Mouse (Mus musculus): ENCODE data around the gene Olfr91. TPM values are rescaled to one million over a fixed set of nuclear protein-coding genes. Genes with fewer than 3 reads are reported as not detected.
"Not testable (repeated sequence)": the region's sequence is repeated elsewhere in the genome, so short reads cannot be mapped to it uniquely, and the experiment has no call there.

Olfr91 gene
- not detected in 2 replicates for polyA plus RNA-seq (2015; fragmentation: Nextera tagmentation; extraction: Ambion mirVana)

DNA sequence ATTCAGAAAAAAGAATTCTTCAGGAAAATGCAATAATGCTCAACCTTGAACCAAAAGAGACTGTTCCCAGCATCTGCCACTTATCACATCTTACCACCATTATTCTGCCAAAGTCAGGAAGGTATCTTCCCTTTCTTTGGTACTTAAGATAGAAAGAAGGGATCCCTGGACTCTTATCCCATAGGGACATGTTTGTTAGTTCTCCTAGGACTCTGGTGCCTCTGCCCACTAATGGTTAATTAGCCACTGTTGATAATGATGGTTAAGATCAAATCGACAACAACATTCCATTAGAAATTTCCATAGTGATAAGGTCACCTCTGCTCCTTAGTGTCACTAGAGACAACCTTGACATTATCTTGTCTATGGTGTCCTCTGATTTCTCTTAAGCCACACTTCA, at the start of gene Olfr91:
Gene Olfr91 (minus strand): TSS at position 101 of the 400 bp plus-strand sequence.
- Histone ChIP-seq H3K27me3 (ENCODE audit: insufficient read depth, low read length) (no peaks in the 10 kb centered on the region), H3K9ac (ENCODE audit: low read depth, low read length) (no peak within 1 kb of the TSS), H3K27ac (no peak within 1 kb of the TSS), H3K36me3 (ENCODE audit: insufficient read depth, low read length) (no peaks in the 10 kb centered on the region), H3K4me3 (replicated peaks; ENCODE audit: low read depth, low read length) (no peak within 1 kb of the TSS), H3K4me2 (ENCODE audit: low read length) (no peak within 1 kb of the TSS), H3K9me3 (replicated peaks; ENCODE audit: low read length) (no peaks in the 10 kb centered on the region), H3K4me1 (replicated peaks; ENCODE audit: insufficient read depth, low read length) (no peaks in the 10 kb centered on the region)
- ATAC-seq (replicated peaks; ENCODE audit: low FRiP score, low read depth), result no peak
- whole genome bisulfite sequencing, result 92% methylated on average over 1 of the region's 1 CpGs
- TF ChIP-seq CTCF (IDR thresholded peaks at IDR 0.05; ENCODE audit: low read depth), result no peak
- DNase-seq (ENCODE audit: low spot score), result no peak

DNA sequence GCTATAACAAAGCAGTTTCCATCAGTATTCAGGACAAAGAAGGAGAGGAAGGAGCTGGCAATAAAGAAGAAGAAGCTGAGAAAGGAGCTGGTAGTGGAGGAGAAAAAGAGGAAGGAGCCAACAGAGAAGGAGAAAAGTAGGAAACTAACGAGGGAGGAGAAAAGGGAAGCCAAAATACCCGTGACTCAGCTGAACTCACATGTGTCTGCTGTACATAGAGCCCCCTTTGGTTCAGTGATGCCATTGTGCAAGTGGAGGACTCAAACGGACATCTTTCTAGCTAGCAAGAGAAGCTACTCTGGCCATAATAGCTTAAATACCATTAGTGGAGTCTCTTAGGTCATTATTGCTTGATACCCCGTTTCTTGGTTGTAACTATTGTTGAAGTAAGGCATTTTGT, 33.3 kb upstream of the Olfr91 start:
- not testable (repeated sequence) for H3K4me1 ChIP-seq (replicated peaks; ENCODE audit: insufficient read depth, low read length); H3K36me3 ChIP-seq (ENCODE audit: insufficient read depth, low read length); H3K27me3 ChIP-seq (ENCODE audit: insufficient read depth, low read length); DNase-seq (ENCODE audit: low spot score); H3K4me2 ChIP-seq (ENCODE audit: low read length); H3K4me3 ChIP-seq (replicated peaks; ENCODE audit: low read depth, low read length); H3K27ac ChIP-seq; H3K9ac ChIP-seq (ENCODE audit: low read depth, low read length); H3K9me3 ChIP-seq (replicated peaks; ENCODE audit: low read length); ATAC-seq (replicated peaks; ENCODE audit: low FRiP score, low read depth)
- WGBS, result 73% methylated on average over 4 of the region's 4 CpGs

DNA sequence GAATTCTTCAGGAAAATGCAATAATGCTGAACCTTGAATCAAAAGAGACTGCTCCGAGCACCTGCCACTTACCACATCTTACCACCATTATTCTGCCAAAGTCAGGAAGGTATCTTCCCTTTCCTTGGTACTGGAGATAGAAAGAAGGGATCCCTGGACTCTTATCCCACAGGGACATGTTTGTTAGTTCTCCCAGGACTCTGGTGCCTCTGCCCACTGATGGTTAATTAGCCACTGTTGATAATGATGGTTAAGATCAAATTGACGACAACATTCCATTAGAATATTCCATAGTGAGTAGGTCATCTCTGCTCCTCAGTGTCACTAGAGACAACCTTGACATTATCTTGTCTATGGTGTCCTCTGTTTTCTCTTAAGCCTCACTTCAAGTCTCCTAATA, 21.9 kb upstream of the Olfr91 start, which contains the start of gene Olfr92:
Gene Olfr92 (minus strand): TSS at position 101 of the 400 bp plus-strand sequence.
- DNase-seq (ENCODE audit: low spot score), result no peak
- 92% methylated on average over 2 of the region's 2 CpGs for WGBS

DNA sequence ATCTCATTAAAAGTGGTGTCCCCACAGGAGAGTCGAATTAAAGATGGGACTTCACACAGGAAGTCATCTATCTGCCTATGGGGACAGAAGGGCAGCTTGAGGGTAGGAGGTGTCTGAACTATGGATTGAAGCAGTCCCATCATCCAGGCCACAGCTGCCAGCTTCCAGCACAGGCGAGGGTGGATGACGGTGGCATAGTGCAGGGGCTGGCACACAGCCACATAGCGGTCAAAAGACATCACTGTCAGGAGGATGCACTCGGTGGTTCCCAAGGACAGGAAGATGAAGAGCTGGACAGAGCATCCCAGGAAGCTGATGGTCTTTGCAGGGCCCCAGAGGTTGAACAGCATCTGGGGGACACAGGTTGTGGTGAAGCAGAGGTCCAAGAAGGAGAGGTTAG, 4.8 kb downstream of the Olfr91 start:
- H3K36me3 ChIP-seq (ENCODE audit: insufficient read depth, low read length), result no peaks in the 10 kb centered on the region
- H3K4me2 ChIP-seq (ENCODE audit: low read length), result no peak overlapping the region
- ATAC-seq (replicated peaks; ENCODE audit: low FRiP score, low read depth) (no peak), DNase-seq (ENCODE audit: low spot score) (no peak)
- H3K4me1 ChIP-seq (replicated peaks; ENCODE audit: insufficient read depth, low read length), result no peaks in the 10 kb centered on the region
- H3K4me3 ChIP-seq (replicated peaks; ENCODE audit: low read depth, low read length), result no peak overlapping the region
- no peaks in the 10 kb centered on the region for H3K27me3 ChIP-seq (ENCODE audit: insufficient read depth, low read length)
- no peak overlapping the region for H3K9ac ChIP-seq (ENCODE audit: low read depth, low read length)
- 76% methylated on average over 5 of the region's 5 CpGs for WGBS
- no peak for TF ChIP-seq CTCF (IDR thresholded peaks at IDR 0.05; ENCODE audit: low read depth)
- no peaks in the 10 kb centered on the region for H3K9me3 ChIP-seq (replicated peaks; ENCODE audit: low read length)
- H3K27ac ChIP-seq, result no peak overlapping the region

More for the DNA sequence above, 21.9 kb upstream of the Olfr91 start, which contains the start of gene Olfr92:
- ATAC-seq (replicated peaks; ENCODE audit: low FRiP score, low read depth), result no peak
- Histone ChIP-seq H3K9ac (ENCODE audit: low read depth, low read length) (no peak within 1 kb of the TSS), H3K27ac (no peak within 1 kb of the TSS), H3K27me3 (ENCODE audit: insufficient read depth, low read length) (no peaks in the 10 kb centered on the region), H3K4me3 (replicated peaks; ENCODE audit: low read depth, low read length) (no peak within 1 kb of the TSS), H3K4me2 (ENCODE audit: low read length) (no peak within 1 kb of the TSS), H3K36me3 (ENCODE audit: insufficient read depth, low read length) (no peaks in the 10 kb centered on the region), H3K4me1 (replicated peaks; ENCODE audit: insufficient read depth, low read length) (no peaks in the 10 kb centered on the region), H3K9me3 (replicated peaks; ENCODE audit: low read length) (no peaks in the 10 kb centered on the region)
- TF ChIP-seq CTCF (IDR thresholded peaks at IDR 0.05; ENCODE audit: low read depth), result no peak

DNA sequence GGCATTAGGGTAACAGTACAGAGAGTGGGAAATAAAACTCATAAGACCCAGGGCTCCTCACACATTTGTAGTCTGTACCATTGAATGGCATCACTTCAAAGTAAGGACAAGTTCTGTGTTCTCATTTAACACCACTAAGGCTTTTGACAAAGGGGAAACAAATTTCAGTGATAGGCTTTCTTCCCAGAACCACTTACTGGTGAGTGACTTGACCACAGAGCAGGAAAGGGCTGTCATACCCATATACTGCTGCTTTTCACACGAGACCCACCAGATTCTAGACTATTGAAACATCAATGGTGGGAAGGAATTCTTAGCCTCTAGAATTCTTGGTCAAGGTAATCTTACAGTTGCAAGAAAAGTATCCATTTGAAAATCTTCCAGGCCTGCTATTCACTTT, 5.9 kb downstream of the Olfr91 start:
- H3K9me3 ChIP-seq (replicated peaks; ENCODE audit: low read length), result no peaks in the 10 kb centered on the region
- no peak overlapping the region for H3K9ac ChIP-seq (ENCODE audit: low read depth, low read length)
- H3K27me3 ChIP-seq (ENCODE audit: insufficient read depth, low read length), result no peaks in the 10 kb centered on the region
- DNase-seq (ENCODE audit: low spot score) (no peak), ATAC-seq (replicated peaks; ENCODE audit: low FRiP score, low read depth) (no peak)
- no peaks in the 10 kb centered on the region for H3K4me1 ChIP-seq (replicated peaks; ENCODE audit: insufficient read depth, low read length)
- H3K27ac ChIP-seq, result no peak overlapping the region
- no peak overlapping the region for H3K4me2 ChIP-seq (ENCODE audit: low read length)
- TF ChIP-seq CTCF (IDR thresholded peaks at IDR 0.05; ENCODE audit: low read depth), result no peak
- WGBS, result 72% methylated on average over 1 of the region's 1 CpGs
- no peaks in the 10 kb centered on the region for H3K36me3 ChIP-seq (ENCODE audit: insufficient read depth, low read length)
- no peak overlapping the region for H3K4me3 ChIP-seq (replicated peaks; ENCODE audit: low read depth, low read length)

DNA sequence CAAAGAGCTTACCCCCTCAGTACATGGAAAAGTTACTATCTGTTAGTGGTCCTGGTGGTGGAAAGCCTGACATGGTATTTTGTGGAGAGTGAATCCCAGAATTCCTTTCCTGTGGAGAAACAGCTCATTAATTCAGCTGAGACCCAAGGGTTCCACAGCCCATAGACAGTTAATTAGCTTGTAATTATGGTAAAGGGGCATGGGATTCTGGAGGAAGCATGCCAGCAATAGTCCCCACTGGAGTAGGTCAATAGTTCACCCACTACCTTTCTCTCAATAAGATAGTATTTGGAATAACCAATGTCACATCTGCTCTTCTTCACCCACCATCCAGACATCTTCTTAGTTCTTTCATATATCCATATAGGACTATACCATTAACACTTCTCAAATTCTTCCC, 9.7 kb downstream of the Olfr91 start, which contains the start of gene Olfr90:
Gene Olfr90 (minus strand): TSS at position 101 of the 400 bp plus-strand sequence.
- H3K36me3 ChIP-seq (ENCODE audit: insufficient read depth, low read length), result no peaks in the 10 kb centered on the region
- H3K4me3 ChIP-seq (replicated peaks; ENCODE audit: low read depth, low read length), result no peak within 1 kb of the TSS
- ATAC-seq (replicated peaks; ENCODE audit: low FRiP score, low read depth) (no peak), DNase-seq (ENCODE audit: low spot score) (no peak)
- no peaks in the 10 kb centered on the region for H3K27me3 ChIP-seq (ENCODE audit: insufficient read depth, low read length)
- no peak for TF ChIP-seq CTCF (IDR thresholded peaks at IDR 0.05; ENCODE audit: low read depth)
- no peak within 1 kb of the TSS for H3K4me2 ChIP-seq (ENCODE audit: low read length)
- H3K9me3 ChIP-seq (replicated peaks; ENCODE audit: low read length), result no peaks in the 10 kb centered on the region
- no peaks in the 10 kb centered on the region for H3K4me1 ChIP-seq (replicated peaks; ENCODE audit: insufficient read depth, low read length)
- H3K27ac ChIP-seq, result no peak within 1 kb of the TSS
- no peak within 1 kb of the TSS for H3K9ac ChIP-seq (ENCODE audit: low read depth, low read length)

DNA sequence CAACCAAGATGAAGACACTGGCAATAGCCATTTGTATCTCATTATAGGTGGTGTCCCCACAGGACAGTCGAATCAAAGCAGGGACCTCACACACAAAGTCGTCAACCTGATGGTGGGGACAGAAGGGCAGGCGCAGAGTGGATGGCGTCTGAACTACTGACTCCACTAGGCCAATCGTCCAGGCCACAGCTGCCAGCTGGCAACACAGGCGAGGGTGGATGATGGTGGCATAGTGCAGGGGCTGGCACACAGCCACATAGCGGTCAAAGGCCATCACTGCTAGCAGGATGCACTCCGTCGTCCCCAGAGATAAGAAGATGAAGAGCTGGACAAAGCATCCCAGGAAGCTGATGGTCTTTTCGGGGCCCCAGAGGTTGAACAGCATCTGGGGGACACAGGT, 12.5 kb downstream of the Olfr91 start:
- Histone ChIP-seq H3K27me3 (ENCODE audit: insufficient read depth, low read length) (no peaks in the 10 kb centered on the region), H3K4me3 (replicated peaks; ENCODE audit: low read depth, low read length) (no peak overlapping the region), H3K9me3 (replicated peaks; ENCODE audit: low read length) (no peaks in the 10 kb centered on the region), H3K4me1 (replicated peaks; ENCODE audit: insufficient read depth, low read length) (no peaks in the 10 kb centered on the region), H3K36me3 (ENCODE audit: insufficient read depth, low read length) (no peaks in the 10 kb centered on the region), H3K4me2 (ENCODE audit: low read length) (no peak overlapping the region), H3K9ac (ENCODE audit: low read depth, low read length) (no peak overlapping the region), H3K27ac (no peak overlapping the region)
- DNase-seq (ENCODE audit: low spot score) (no peak), ATAC-seq (replicated peaks; ENCODE audit: low FRiP score, low read depth) (no peak)
- no peak for TF ChIP-seq CTCF (IDR thresholded peaks at IDR 0.05; ENCODE audit: low read depth)
- 68% methylated on average over 10 of the region's 10 CpGs for WGBS

Measured in kidney, postnatal 0 days (tissue).